27 mouse cellular contexts compared by ENCODE assay signal in genomic region chr11:120777123-120777522, GRCm38 (mm10). TPM values are rescaled to one million over a fixed set of nuclear protein-coding genes. Genes with fewer than 3 reads are reported as not detected.
A peak's percentile ranks its signal among the peaks of the same experiment; 100 is the strongest.
DNase-seq lines count a peak whose midpoint lies in the region; ATAC-seq and TF ChIP-seq lines count a peak whose summit lies in the region.
"Had no signal": no experiment of that assay in that cellular context is flagged by ENCODE, and none has a peak within 500 bp of the region (broad histone marks: within the 10 kb centered on the region; RNA-seq: fewer than 3 reads in every experiment).

No protein-coding gene starts in this region.

- TF ChIP-seq CTCF in liver, postnatal 0 days (IDR thresholded peaks at IDR 0.05; ENCODE audit: low read depth), result no peak

- no peak overlapping the region for H3K4me2 ChIP-seq in liver, postnatal 0 days (ENCODE audit: low read depth, low read length)
- no peak overlapping the region for H3K4me2 ChIP-seq in kidney, embryonic 16.5 days (replicated peaks; ENCODE audit: low read depth, low read length)
- H3K4me2 ChIP-seq: heart, embryonic 15.5 days; intestine, embryonic 15.5 days; lung, embryonic 15.5 days; neural tube, embryonic 12.5 days; stomach, embryonic 15.5 days had no signal

- DNase-seq in cerebellum, adult 11-12 months, result peak; percentile 19
- DNase-seq in cerebellum, adult 18-20 months, result no peak
- DNase-seq in liver, result peak; percentile 0
- DNase-seq in liver, postnatal 0 days, result no peak
- DNase-seq in retina, postnatal 1 day, result peak; percentile 32
- DNase-seq in retina, embryonic 14.5 days (ENCODE audit: low spot score), result no peak
- DNase-seq in left cerebral cortex, adult 9 months (ENCODE audit: low spot score in 2 of 2), result no peak
- DNase-seq: cerebellum, adult 11 months; cerebellum, postnatal 14 days; gastrocnemius, postnatal 25 days; heart, postnatal 36 days; kidney, adult 8-10 months; kidney, postnatal 14 days; layer of hippocampus, postnatal 36 days; thymus, adult 2 months had no signal

- 40% methylated on average over 6 of the region's 6 CpGs for WGBS in liver, postnatal 0 days (ENCODE audit: insufficient replicate concordance)
- 34% methylated on average over 6 of the region's 6 CpGs for WGBS in kidney, embryonic 16.5 days

- no peak for ATAC-seq in liver, postnatal 0 days
- ATAC-seq in kidney, embryonic 16.5 days (ENCODE audit: low FRiP score, low TSS enrichment), result no peak
- ATAC-seq: forebrain, embryonic 16.5 days; hindbrain, embryonic 16.5 days; intestine, embryonic 15.5 days had no signal

- H3K4me3 ChIP-seq in liver, postnatal 0 days (ENCODE audit: low read depth, low read length), result no peak overlapping the region
- no peak overlapping the region for H3K4me3 ChIP-seq in kidney, embryonic 16.5 days (ENCODE audit: low read length)
- H3K4me3 ChIP-seq: forebrain, embryonic 10.5 days; heart, embryonic 15.5 days; intestine, embryonic 15.5 days; layer of hippocampus, adult 2 months; lung, embryonic 15.5 days; neural tube, embryonic 12.5 days; stomach, embryonic 15.5 days had no signal

- no peak for TF ChIP-seq EP300 in liver, postnatal 0 days (IDR thresholded peaks at IDR 0.05; ENCODE audit: low read depth)

- H3K36me3 ChIP-seq in liver, postnatal 0 days (replicated peaks; ENCODE audit: insufficient read depth, low read length), result no peaks in the 10 kb centered on the region
- no peaks in the 10 kb centered on the region for H3K36me3 ChIP-seq in kidney, embryonic 16.5 days (ENCODE audit: insufficient read depth, low read length)
- H3K36me3 ChIP-seq: stomach, embryonic 15.5 days had no signal

- H3K27ac ChIP-seq in liver, postnatal 0 days (ENCODE audit: low read depth), result no peak overlapping the region
- H3K27ac ChIP-seq in kidney, embryonic 16.5 days (ENCODE audit: low read length), result no peak overlapping the region
- H3K27ac ChIP-seq: forebrain, embryonic 10.5 days; heart, embryonic 15.5 days; intestine, embryonic 15.5 days; layer of hippocampus, adult 2 months; liver, embryonic 14.5 days; lung, embryonic 15.5 days; macrophage; neural tube, embryonic 12.5 days; stomach, embryonic 15.5 days had no signal

- H3K4me1 ChIP-seq in liver, postnatal 0 days (ENCODE audit: insufficient read depth), result no peaks in the 10 kb centered on the region
- no peaks in the 10 kb centered on the region for H3K4me1 ChIP-seq in kidney, embryonic 16.5 days (ENCODE audit: insufficient read depth, low read length)
- H3K4me1 ChIP-seq: intestine, embryonic 15.5 days; lung, embryonic 15.5 days; stomach, embryonic 15.5 days had no signal

- H3K27me3 ChIP-seq in liver, postnatal 0 days (ENCODE audit: insufficient read depth, low read length), result no peaks in the 10 kb centered on the region
- H3K27me3 ChIP-seq in kidney, embryonic 16.5 days (ENCODE audit: insufficient read depth, low read length), result no peaks in the 10 kb centered on the region
- H3K27me3 ChIP-seq: intestine, embryonic 15.5 days; lung, embryonic 15.5 days; neural tube, embryonic 12.5 days; stomach, embryonic 15.5 days had no signal

- H3K9ac ChIP-seq in liver, postnatal 0 days (replicated peaks), result no peak overlapping the region
- no peak overlapping the region for H3K9ac ChIP-seq in kidney, embryonic 16.5 days (replicated peaks; ENCODE audit: low read length)
- H3K9ac ChIP-seq: heart, embryonic 15.5 days; intestine, embryonic 15.5 days; liver, embryonic 14.5 days; lung, embryonic 15.5 days; neural tube, embryonic 12.5 days; stomach, embryonic 15.5 days had no signal

- no peaks in the 10 kb centered on the region for H3K9me3 ChIP-seq in liver, postnatal 0 days (ENCODE audit: low read length)
- H3K9me3 ChIP-seq in kidney, embryonic 16.5 days (ENCODE audit: low read length), result no peaks in the 10 kb centered on the region
- H3K9me3 ChIP-seq: forebrain, embryonic 10.5 days; heart, embryonic 15.5 days; intestine, embryonic 15.5 days; lung, embryonic 15.5 days; neural tube, embryonic 12.5 days; stomach, embryonic 15.5 days had no signal

RNA-seq across cellular contexts. Expression of gene Rfng, which starts 6.9 kb away (rescaled TPM):
- polyA plus RNA-seq in liver, postnatal 0 days (2015; fragmentation: Nextera tagmentation; extraction: Ambion mirVana), result 6.2 and 6.3 TPM in 2 replicates
- polyA plus RNA-seq in kidney, embryonic 16.5 days (2015; fragmentation: Nextera tagmentation; extraction: Ambion mirVana), result 44.0 and 46.9 TPM in 2 replicates

RNA-seq across cellular contexts. Expression of gene Gps1, which starts 6.9 kb away (rescaled TPM):
- polyA plus RNA-seq in liver, postnatal 0 days (2015; fragmentation: Nextera tagmentation; extraction: Ambion mirVana), result 50.8 and 51.9 TPM in 2 replicates
- polyA plus RNA-seq in kidney, embryonic 16.5 days (2015; fragmentation: Nextera tagmentation; extraction: Ambion mirVana), result 230 and 239 TPM in 2 replicates

RNA-seq across cellular contexts. Expression of gene Hmga1b, which starts 14.5 kb away (rescaled TPM):
- 1.6 and 2.3 TPM in 2 replicates for polyA plus RNA-seq in liver, postnatal 0 days (2015; fragmentation: Nextera tagmentation; extraction: Ambion mirVana)
- 3.4 and 9.0 TPM in 2 replicates for polyA plus RNA-seq in kidney, embryonic 16.5 days (2015; fragmentation: Nextera tagmentation; extraction: Ambion mirVana)

RNA-seq across cellular contexts. Expression of gene Dus1l, which starts 19.1 kb away (rescaled TPM):
- polyA plus RNA-seq in liver, postnatal 0 days (2015; fragmentation: Nextera tagmentation; extraction: Ambion mirVana), result 43.8 and 46.8 TPM in 2 replicates
- polyA plus RNA-seq in kidney, embryonic 16.5 days (2015; fragmentation: Nextera tagmentation; extraction: Ambion mirVana), result 89.9 and 91.0 TPM in 2 replicates

RNA-seq across cellular contexts. Expression of gene Cbr2, which starts 45.2 kb away (rescaled TPM):
- polyA plus RNA-seq in liver, postnatal 0 days (2015; fragmentation: Nextera tagmentation; extraction: Ambion mirVana), result 0.26 and 0.94 TPM in 2 replicates
- polyA plus RNA-seq in kidney, embryonic 16.5 days (2015; fragmentation: Nextera tagmentation; extraction: Ambion mirVana), result 2.1 and 4.3 TPM in 2 replicates

Comparison
In these comparisons a context has a peak if more than half of its experiments do, and no peak if none do; other contexts are left out.
1. DNase-seq: peak in cerebellum, adult 11-12 months (single experiment), liver (single experiment) and retina, postnatal 1 day (single experiment); none in cerebellum, adult 18-20 months (0 of 2), liver, postnatal 0 days (single experiment), retina, embryonic 14.5 days (single experiment) and left cerebral cortex, adult 9 months (0 of 2).